Mouse (Mus musculus) bone marrow macrophage, adult 2 months (primary cell): ENCODE data around the gene Olfr1418. TPM values are rescaled to one million over a fixed set of nuclear protein-coding genes. Genes with fewer than 3 reads are reported as not detected.

Experiments used
- H3K27ac ChIP-seq: 2 replicates; pipeline ENCODE4 v1.5.1; 2012; ENCODE audit warnings: low read depth, low read length; ENCODE audit not compliant: insufficient read depth
- H3K4me1 ChIP-seq: 2 replicates; pipeline ENCODE4 v1.6.1; 2012; ENCODE audit warnings: low read length; ENCODE audit not compliant: control insufficient read depth, insufficient read depth
- H3K4me3 ChIP-seq: 2 replicates; pipeline ENCODE4 v1.5.1; 2012; ENCODE audit warnings: mild to moderate bottlenecking, low read length, moderate library complexity; ENCODE audit not compliant: insufficient read depth
- CTCF ChIP-seq: IDR thresholded peaks from 2 replicates; pipeline ENCODE4 v1.5.1; 2012; ENCODE audit warnings: low read depth, mild to moderate bottlenecking, low read length, moderate library complexity
- POLR2A ChIP-seq: IDR thresholded peaks from 2 replicates; pipeline ENCODE4 v1.6.1; 2012; ENCODE audit warnings: mild to moderate bottlenecking, low read depth, low read length, borderline replicate concordance
- polyA plus RNA-seq: library from polyadenylated mRNA; stranded (reverse); fragments of >200 nt; gene quantifications from 2 replicates; pipeline ENCODE4 v1.2.4, GENCODE M21; 2012; ENCODE audit not compliant: missing spikeins, insufficient read depth, insufficient read length

Olfr1418 gene
- polyA plus RNA-seq, 1 experiment, result not detected

DNA sequence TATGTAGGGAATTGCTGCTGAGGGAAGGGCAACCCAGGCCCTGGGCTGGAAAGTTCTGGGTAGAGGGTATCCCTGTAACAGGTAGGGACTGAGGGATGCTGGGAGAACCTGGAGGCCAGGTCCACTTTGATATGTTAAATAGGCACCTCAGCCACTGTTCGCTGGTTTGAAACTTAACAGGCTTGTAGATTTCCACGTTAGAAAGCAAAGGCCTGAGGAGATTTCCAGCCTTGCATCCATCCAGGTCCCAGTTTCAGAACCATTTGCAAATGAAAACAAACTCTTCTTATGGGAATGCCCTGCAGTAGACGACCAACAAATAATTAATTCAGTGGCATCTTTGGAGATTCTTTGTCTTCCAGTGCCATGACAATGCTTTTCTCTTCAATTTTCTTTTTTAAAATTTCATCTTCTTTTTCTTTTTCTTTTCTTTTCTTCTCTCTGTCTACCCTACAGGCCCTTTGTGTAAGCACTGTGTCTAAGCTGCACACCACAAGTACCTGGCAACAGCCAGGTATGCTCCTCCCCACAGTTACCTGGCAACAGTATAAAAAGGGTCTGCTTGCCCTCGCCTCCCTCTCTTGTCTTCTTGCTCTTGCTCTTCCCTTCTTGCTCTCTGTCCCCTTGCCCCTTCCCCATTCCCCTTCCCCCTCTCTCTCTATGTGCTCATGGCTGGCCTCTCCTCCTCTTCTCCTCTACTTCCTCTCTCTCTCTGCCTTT lies 37.4 kb downstream of the Olfr1418 start:
- no peak overlapping the region for H3K4me3 ChIP-seq
- peaks cover 19% of the 10 kb centered on the region for H3K4me1 ChIP-seq
- peak overlapping the region; percentile 28 for H3K27ac ChIP-seq
- TF ChIP-seq POLR2A (no peak), CTCF (no peak)

DNA sequence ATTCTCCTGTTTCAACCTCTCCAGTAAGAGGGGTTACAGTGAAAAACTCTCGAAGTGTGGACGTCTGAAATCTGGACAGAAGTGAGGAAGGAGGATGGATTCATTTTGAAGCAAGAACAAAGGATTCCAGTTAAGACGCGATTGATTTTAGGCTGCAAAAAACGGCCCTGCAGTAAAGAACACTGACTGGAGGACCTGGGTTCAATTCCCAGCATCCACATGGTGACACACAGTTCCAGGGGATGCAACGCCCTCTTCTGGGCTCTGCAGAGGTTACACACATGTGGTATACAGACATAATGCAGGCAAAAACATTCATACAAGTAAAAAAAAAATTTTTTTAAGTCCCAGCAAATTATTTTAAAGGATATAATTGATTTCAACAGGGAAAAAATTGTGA lies 40.7 kb downstream of the Olfr1418 start:
- H3K27ac ChIP-seq, result no peak overlapping the region
- peaks cover 24% of the 10 kb centered on the region for H3K4me1 ChIP-seq
- TF ChIP-seq CTCF (no peak), POLR2A (no peak)
- H3K4me3 ChIP-seq, result no peak overlapping the region

DNA sequence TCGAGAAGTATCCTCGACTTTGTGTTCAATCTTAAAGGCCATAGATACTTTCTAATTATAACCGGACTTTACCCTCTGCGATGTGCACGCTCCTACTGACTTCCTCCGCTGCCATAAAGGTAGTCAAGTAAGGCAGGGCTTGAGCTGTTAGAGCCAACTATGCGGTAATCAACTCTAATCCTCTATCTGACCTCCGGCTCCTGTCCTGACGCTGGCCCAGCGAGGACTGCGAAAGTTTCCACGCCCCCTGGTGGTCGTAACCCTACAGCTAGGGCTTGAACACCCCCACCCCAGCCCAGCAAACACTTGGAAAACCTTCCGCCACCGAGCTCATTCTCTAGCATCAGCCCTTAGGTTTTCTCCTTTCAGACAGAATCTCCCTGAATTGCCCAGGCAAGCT lies 41.1 kb downstream of the Olfr1418 start:
- Histone ChIP-seq H3K27ac (no peak overlapping the region), H3K4me3 (peak overlapping the region; percentile 90), H3K4me1 (peaks cover 26% of the 10 kb centered on the region)
- TF ChIP-seq POLR2A (no peak), CTCF (peak; percentile 40; the same call in 1 of the 2 replicates)

DNA sequence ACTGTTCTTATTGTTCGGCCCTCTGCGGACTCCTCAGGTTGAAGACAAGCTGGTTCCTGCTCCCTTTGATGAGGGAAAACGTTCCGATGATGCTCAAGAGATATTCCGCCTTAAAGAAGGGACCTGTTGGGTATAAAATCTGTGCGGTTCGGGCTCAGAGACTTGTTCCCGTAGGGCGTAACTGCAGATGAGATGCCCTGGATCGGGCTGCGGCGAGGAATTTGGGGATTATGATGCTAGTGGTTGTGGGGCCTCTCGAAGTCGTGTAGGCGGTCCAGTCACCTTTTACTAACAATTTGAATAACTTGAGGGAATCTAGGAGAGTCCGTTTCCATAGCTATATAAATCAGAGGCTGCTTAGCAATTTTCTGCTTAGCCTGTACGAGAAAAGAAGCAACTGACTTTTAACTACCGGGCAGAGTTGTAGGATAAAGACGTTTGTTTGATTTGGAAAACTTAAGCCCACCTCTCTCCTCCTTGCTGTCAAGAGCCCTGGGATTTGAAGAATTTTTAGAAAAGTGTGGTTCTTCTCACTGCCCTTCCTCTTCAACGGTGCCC lies 41.6 kb downstream of the Olfr1418 start, which contains the start of gene Stx3:
TSS of gene Stx3 (minus strand) at position 261 of the 558 bp plus-strand sequence.
- H3K4me1 ChIP-seq, result peaks cover 25% of the 10 kb centered on the region
- H3K4me3 ChIP-seq, result peak within 1 kb of the TSS; percentile 90
- TF ChIP-seq CTCF (no peak), POLR2A (no peak)
- H3K27ac ChIP-seq, result peak within 1 kb of the TSS; percentile 53

DNA sequence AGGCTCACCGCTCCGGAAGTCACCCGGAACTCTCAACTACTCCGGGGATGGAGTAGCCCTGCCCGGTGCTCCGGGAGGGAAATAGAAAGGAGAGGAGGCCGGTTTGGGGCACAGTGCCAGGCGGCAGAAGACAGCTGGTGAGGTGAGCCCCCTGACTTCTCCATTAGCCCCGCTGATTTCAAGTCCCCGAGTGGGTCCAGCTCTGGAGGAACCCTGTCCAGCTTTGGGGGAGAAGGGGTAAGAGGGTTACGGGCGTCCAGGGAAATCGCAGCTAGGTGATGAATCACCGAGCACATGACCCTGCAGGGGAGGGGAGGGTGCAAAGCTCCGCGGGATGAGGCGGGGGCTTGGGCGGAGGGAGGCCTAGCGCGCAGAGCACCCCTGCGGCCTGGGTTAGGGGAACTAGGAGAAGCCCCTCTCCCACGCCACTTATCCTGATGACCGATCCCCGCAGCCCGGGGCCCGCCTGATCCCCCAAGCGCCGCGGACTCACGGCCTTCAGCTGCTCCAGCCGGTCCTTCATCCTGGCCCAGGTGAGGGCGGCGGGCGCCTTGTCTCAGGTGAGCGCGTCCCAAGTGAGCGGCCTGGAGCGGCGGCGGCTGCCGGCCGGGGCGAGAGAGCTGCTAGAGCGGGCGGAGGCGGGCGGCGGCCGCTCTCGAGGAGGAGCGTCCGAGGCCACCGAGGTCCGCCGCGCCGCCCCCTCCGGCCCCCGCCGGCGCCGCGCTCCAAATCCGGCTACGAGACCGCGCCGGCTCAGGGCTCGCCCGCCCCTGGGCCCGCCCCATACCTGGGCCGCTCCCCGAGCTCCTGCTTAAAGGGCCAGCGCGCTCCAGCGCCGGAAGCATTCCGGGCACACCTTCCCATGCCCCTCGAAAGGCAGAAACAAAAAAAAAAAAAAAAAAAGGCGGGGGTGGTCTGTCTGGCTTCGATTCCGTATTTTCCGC lies 42.4 kb downstream of the Olfr1418 start:
- no peak for TF ChIP-seq CTCF
- TF ChIP-seq POLR2A, result no peak

DNA sequence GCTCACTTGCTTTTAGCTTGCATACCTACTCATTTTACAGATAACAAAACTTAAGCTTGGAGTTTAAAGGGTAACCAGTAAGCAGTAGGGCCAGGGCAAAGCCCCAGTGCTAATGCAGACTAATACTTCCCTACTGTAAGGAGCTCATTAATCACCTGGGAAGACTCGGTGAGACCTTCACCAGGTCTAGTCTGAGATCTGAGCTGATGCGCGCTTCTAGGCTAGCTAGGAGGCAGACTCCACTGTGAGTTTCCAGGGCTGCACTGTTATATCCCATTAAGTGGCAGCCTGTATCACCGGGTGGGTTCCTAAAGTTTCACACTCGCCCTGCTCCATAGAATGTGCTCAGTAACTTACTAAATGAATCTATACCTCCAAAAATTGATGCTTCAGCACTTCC lies 43.3 kb downstream of the Olfr1418 start:
- no peak for TF ChIP-seq POLR2A
- no peak for TF ChIP-seq CTCF
- peaks cover 28% of the 10 kb centered on the region for H3K4me1 ChIP-seq
- H3K4me3 ChIP-seq, result peak overlapping the region; percentile 90; the same call in 1 of the 2 replicates
- H3K27ac ChIP-seq, result no peak overlapping the region

More for the DNA sequence above, 42.4 kb downstream of the Olfr1418 start:
- Histone ChIP-seq H3K4me3 (peak overlapping the region; percentile 90), H3K4me1 (peaks cover 26% of the 10 kb centered on the region), H3K27ac (peak overlapping the region; percentile 53)

DNA sequence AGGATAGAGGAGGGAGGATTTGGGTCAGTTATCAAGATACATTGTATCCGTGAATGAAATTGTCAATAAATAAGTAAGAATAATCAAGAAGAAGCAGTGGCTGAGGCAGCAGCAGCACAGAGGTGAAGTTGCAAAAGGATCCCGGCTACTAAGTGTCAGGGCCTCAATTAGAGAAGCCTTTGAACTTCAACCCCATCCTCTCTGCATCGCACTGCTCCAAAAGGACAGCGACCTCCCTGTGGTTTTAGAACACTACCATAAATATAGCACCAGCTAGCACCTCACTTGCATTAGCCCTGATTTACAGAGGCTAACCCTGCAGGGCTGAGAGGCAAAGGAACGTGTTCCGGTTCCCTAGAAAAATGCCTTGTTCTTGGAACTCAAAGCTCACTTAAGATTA lies 44.2 kb downstream of the Olfr1418 start:
- TF ChIP-seq POLR2A, result no peak
- no peak for TF ChIP-seq CTCF
- H3K27ac ChIP-seq, result no peak overlapping the region
- H3K4me1 ChIP-seq, result peaks cover 35% of the 10 kb centered on the region
- H3K4me3 ChIP-seq, result no peak overlapping the region

DNA sequence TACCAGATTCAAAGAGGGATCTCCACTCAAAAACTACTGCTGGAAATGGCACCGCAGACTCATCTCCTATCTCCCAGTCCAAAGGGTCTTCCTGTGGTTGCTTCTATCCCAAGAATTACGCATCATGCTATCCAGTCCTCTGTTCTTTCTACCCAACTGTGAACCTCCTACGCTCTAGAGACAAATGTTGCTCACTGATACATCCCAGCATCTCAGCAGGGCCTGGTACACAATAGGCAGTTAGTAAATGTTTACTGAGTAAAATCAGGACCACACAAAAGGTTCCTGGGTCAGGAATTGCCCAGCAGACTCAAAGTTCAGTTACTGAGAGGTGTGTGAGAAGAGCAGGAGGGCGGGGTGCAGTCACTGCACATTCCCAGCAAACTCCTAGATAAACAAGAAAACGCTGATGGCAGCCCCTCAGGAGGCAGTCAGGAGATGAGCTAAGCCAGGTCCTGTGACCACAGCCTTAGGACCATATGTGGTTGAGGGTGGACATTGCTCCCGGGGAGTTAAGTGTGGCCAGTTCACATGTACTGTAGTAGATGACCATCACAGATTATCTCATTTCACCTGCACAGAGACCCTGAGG lies 46.0 kb downstream of the Olfr1418 start:
- H3K4me1 ChIP-seq, result peaks cover 49% of the 10 kb centered on the region
- H3K4me3 ChIP-seq, result no peak overlapping the region
- H3K27ac ChIP-seq, result no peak overlapping the region
- TF ChIP-seq CTCF (no peak), POLR2A (no peak)

DNA sequence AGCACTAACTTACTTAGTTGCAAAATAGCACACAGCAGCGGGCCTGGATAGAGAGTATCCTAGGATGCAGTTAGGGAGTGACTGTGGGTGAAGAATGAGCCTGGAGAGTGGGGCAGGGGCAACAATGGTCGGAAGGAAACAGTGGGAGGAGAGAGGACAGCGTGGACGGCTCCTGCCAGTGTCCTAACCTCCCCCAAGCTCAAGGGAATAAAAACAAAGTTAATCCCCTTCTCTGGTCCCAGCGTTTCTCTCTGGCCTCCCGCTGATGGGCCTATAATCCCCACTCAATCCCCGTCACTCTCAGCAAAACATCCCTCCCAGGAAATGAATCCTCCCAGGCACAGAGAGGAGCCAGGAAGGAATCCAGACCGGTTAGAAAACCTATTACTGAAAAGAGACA lies 47.2 kb downstream of the Olfr1418 start:
- TF ChIP-seq POLR2A, result no peak
- H3K27ac ChIP-seq, result no peak overlapping the region; the same call in 1 of the 2 replicates
- H3K4me3 ChIP-seq, result no peak overlapping the region
- peaks cover 52% of the 10 kb centered on the region for H3K4me1 ChIP-seq
